Mouse (Mus musculus): ENCODE results near the gene Stx8. TPM values are rescaled to one million over a fixed set of nuclear protein-coding genes. Genes with fewer than 3 reads are reported as not detected.
A peak's percentile ranks its signal among the peaks of the same experiment; 100 is the strongest.

Stx8 gene
- polyA plus RNA-seq, 1 experiment from 2014 or later: 48.9 TPM

DNA sequence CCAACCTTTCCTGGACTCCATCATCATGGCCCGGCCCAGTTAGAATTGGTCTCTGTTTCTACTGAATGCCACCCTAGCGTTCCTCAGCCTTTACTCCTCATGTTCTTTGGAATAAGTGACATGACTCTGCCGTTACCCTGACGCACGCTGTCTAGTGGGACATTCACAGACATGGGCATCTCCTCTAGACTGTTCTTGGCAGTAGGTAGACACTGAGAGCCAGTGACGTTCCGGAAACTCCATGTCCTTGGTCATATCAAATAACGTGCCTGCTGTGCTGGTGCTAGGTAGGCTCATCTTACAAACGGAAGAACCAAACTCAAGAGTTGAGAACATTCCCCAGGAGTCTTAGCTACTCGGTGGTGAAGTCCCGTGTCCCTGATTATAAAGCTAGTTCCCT is 231.5 kb downstream of the Stx8 start:
- peaks cover 56% of the 10 kb centered on the region for H3K4me1 ChIP-seq (ENCODE audit: insufficient read depth, low read length)
- no peaks in the 10 kb centered on the region for H3K27me3 ChIP-seq (ENCODE audit: insufficient read depth, low read length)
- no peaks in the 10 kb centered on the region for H3K36me3 ChIP-seq (ENCODE audit: insufficient read depth, low read length)
- H3K9ac ChIP-seq (replicated peaks; ENCODE audit: low read length): no peak overlapping the region
- no peak overlapping the region for H3K27ac ChIP-seq (ENCODE audit: low read length)
- H3K9me3 ChIP-seq (ENCODE audit: low read length): no peaks in the 10 kb centered on the region
- ATAC-seq (ENCODE audit: low FRiP score, low TSS enrichment): no peak
- no peak overlapping the region for H3K4me3 ChIP-seq (ENCODE audit: low read length)
- no peak overlapping the region for H3K4me2 ChIP-seq (replicated peaks; ENCODE audit: low read depth, low read length)
- WGBS: 78% methylated on average over 11 of the region's 11 CpGs

DNA sequence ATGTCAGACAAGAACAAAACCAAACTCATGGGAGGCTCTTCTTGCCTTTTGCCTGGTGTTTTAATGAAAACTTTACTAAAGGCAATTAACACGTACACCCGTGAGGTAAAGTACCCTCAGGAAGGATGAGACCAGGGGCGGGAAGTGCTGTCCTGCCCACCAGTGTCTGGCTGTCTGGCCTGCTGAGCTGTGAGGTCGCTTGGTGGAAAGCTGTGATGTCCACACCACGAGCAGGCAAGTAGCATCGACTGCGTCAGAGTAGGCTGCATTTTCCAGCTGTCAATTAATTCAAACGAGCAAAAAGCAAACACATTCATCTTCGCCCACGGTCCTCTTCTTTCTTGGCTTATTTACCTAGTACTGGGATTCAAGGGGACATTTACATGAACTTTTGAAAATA is 232.7 kb downstream of the Stx8 start:
- WGBS: 53% methylated on average over 10 of the region's 10 CpGs
- no peak overlapping the region for H3K4me3 ChIP-seq (ENCODE audit: low read length)
- no peaks in the 10 kb centered on the region for H3K36me3 ChIP-seq (ENCODE audit: insufficient read depth, low read length)
- no peaks in the 10 kb centered on the region for H3K27me3 ChIP-seq (ENCODE audit: insufficient read depth, low read length)
- no peaks in the 10 kb centered on the region for H3K9me3 ChIP-seq (ENCODE audit: low read length)
- ATAC-seq (ENCODE audit: low FRiP score, low TSS enrichment): no peak
- peaks cover 56% of the 10 kb centered on the region for H3K4me1 ChIP-seq (ENCODE audit: insufficient read depth, low read length)
- no peak overlapping the region for H3K27ac ChIP-seq (ENCODE audit: low read length)
- no peak overlapping the region for H3K9ac ChIP-seq (replicated peaks; ENCODE audit: low read length)
- no peak overlapping the region for H3K4me2 ChIP-seq (replicated peaks; ENCODE audit: low read depth, low read length)

DNA sequence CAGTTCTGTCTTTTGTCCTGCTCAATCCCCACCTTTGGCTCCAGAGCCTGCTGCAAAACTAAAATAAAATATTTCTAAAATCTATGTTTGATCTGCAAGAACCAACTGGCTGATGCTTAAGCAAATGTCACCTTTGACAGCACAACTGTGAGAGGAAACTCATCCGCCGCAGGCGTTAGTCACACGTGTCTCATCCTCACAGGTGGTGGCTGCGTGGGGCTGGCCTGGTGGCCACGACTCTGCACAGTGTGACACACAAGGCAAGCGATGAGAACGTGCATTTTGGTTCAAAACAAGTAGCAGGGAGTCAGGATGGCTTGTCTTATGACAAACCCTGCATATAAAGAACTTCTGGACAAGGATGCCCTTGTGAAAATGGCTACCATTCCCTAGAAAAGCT is 233.1 kb downstream of the Stx8 start:
- Histone ChIP-seq H3K4me2 (replicated peaks; ENCODE audit: low read depth, low read length) (no peak overlapping the region), H3K4me1 (ENCODE audit: insufficient read depth, low read length) (peaks cover 56% of the 10 kb centered on the region), H3K9me3 (ENCODE audit: low read length) (no peaks in the 10 kb centered on the region), H3K36me3 (ENCODE audit: insufficient read depth, low read length) (no peaks in the 10 kb centered on the region), H3K9ac (replicated peaks; ENCODE audit: low read length) (no peak overlapping the region), H3K27ac (ENCODE audit: low read length) (peak overlapping the region; percentile 41), H3K4me3 (ENCODE audit: low read length) (no peak overlapping the region), H3K27me3 (ENCODE audit: insufficient read depth, low read length) (no peaks in the 10 kb centered on the region)
- WGBS: 54% methylated on average over 8 of the region's 8 CpGs
- ATAC-seq (ENCODE audit: low FRiP score, low TSS enrichment): no peak

DNA sequence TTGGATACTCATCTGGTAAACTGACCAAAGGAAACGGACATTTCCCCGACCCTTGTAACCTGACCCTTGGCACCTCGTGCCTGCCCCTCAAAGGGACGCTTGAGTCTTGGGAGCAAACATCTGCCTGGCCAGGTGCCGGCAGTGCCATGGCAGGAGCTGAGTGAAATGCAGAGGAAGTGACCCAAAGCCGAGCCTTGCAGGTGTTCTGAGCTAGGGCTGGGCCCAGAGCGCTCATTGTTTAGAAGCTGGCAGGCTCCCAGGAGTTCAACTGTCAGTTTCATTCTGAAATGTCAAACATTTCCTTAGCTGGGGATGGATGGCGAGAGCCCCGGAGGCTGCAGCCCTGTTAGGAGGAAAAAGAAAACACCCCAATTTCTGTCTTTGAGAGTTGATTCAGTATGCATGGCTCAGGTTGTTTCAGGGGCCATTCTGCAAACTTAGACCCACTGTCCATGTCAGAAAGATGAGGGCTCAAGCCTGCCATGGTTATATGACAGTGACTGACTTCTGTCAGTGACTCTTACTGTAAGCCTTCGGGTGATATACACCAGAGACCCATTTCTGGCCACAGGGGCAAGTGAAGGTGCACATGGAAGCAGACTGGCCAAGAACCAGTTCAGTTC is 233.9 kb downstream of the Stx8 start:
- no peak overlapping the region for H3K4me2 ChIP-seq (replicated peaks; ENCODE audit: low read depth, low read length)
- no peak overlapping the region for H3K4me3 ChIP-seq (ENCODE audit: low read length)
- no peaks in the 10 kb centered on the region for H3K9me3 ChIP-seq (ENCODE audit: low read length)
- no peak overlapping the region for H3K9ac ChIP-seq (replicated peaks; ENCODE audit: low read length)
- 0 out of 2 replicates have a peak overlapping the region, but pooled peaks have one; percentile 6 for H3K27ac ChIP-seq (ENCODE audit: low read length)
- 11% methylated on average over 10 of the region's 10 CpGs for WGBS
- no peaks in the 10 kb centered on the region for H3K27me3 ChIP-seq (ENCODE audit: insufficient read depth, low read length)
- H3K4me1 ChIP-seq (ENCODE audit: insufficient read depth, low read length): peaks cover 54% of the 10 kb centered on the region
- H3K36me3 ChIP-seq (ENCODE audit: insufficient read depth, low read length): no peaks in the 10 kb centered on the region
- peak; percentile 43 for ATAC-seq (ENCODE audit: low FRiP score, low TSS enrichment)

DNA sequence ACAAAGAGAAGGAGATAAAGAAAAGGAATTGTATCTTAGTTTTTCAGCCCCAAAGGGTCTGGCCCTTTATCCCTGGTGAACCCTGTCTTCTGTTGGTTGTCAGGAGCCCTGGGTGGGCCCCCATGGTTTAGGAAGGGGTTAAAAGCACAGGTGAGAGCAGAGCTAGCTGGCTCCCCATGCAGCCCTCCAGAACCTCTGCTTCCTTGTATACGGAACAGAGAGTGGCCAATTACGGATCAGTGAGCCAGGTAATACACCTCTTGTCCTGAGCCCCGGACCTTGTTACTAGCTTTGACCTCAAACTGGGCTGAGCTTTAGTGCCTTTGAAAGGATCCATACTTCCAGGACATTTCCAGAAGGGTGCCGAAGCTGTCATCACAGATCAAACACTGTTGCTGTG is 234.5 kb downstream of the Stx8 start:
- Histone ChIP-seq H3K36me3 (ENCODE audit: insufficient read depth, low read length) (no peaks in the 10 kb centered on the region), H3K9ac (replicated peaks; ENCODE audit: low read length) (no peak overlapping the region), H3K4me1 (ENCODE audit: insufficient read depth, low read length) (peaks cover 49% of the 10 kb centered on the region), H3K4me2 (replicated peaks; ENCODE audit: low read depth, low read length) (no peak overlapping the region), H3K9me3 (ENCODE audit: low read length) (no peaks in the 10 kb centered on the region), H3K4me3 (ENCODE audit: low read length) (no peak overlapping the region), H3K27ac (ENCODE audit: low read length) (0 out of 2 replicates have a peak overlapping the region, but pooled peaks have one; percentile 6), H3K27me3 (ENCODE audit: insufficient read depth, low read length) (no peaks in the 10 kb centered on the region)
- WGBS: 63% methylated on average over 4 of the region's 4 CpGs
- ATAC-seq (ENCODE audit: low FRiP score, low TSS enrichment): no peak

DNA sequence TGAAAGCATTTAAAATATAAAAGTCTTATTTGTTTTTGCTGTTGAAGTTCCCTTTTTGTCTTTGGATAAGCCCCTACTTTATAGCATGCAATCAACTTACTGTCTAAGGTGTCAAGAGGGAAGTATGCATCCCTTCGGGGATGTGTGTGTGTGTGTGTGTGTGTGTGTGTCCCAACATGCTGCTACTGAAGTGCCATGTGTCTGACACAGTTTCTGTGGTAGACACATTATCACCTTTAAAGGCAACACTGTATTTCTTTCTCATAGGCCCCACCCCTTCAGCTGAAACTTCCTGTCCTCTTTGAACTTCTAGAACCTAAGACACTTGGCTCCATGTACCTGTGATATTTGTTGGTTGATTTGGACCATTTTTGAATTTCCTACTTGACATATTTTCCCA is 235.1 kb downstream of the Stx8 start:
- H3K27ac ChIP-seq (ENCODE audit: low read length): no peak overlapping the region
- H3K4me3 ChIP-seq (ENCODE audit: low read length): no peak overlapping the region
- no peaks in the 10 kb centered on the region for H3K36me3 ChIP-seq (ENCODE audit: insufficient read depth, low read length)
- H3K9ac ChIP-seq (replicated peaks; ENCODE audit: low read length): no peak overlapping the region
- no peak for ATAC-seq (ENCODE audit: low FRiP score, low TSS enrichment)
- H3K27me3 ChIP-seq (ENCODE audit: insufficient read depth, low read length): no peaks in the 10 kb centered on the region
- H3K9me3 ChIP-seq (ENCODE audit: low read length): no peaks in the 10 kb centered on the region
- 25% methylated on average over 1 of the region's 1 CpGs for WGBS
- no peak overlapping the region for H3K4me2 ChIP-seq (replicated peaks; ENCODE audit: low read depth, low read length)
- peaks cover 44% of the 10 kb centered on the region for H3K4me1 ChIP-seq (ENCODE audit: insufficient read depth, low read length)

DNA sequence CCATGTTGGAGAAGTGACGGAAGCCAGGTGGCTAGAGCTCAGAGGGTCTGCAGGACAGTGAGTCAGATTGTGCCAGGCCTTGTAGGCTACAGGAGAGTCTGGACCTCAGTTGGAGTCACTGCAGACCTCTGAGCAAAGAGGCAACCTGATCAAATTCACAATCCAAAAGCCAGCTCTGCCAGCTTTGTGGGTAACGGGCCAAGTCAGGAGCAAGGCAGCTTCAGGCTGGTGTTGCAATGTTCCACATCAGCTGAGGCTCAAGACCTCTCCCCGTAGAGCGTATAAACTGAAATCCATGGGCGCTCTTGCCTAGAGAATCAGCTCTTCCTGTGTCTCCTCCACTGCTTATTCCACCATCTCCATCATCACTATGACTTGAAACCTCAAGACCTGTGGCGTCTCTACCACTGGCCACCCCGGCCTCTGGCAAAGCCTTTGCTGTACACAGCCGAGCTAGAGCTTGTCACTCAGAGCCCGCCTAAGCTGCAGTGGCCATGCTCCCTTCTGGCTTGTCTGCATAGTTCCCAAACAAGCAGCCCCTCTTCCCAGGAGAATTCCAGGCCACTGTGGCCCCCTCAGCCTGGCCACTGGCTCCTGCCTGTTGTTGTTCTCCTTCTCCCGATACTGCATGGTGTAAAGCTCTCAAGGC is 235.9 kb downstream of the Stx8 start:
- no peak overlapping the region for H3K9ac ChIP-seq (replicated peaks; ENCODE audit: low read length)
- H3K27me3 ChIP-seq (ENCODE audit: insufficient read depth, low read length): no peaks in the 10 kb centered on the region
- WGBS: 69% methylated on average over 10 of the region's 10 CpGs
- ATAC-seq (ENCODE audit: low FRiP score, low TSS enrichment): no peak
- no peak overlapping the region for H3K4me2 ChIP-seq (replicated peaks; ENCODE audit: low read depth, low read length)
- H3K36me3 ChIP-seq (ENCODE audit: insufficient read depth, low read length): no peaks in the 10 kb centered on the region
- peaks cover 38% of the 10 kb centered on the region for H3K4me1 ChIP-seq (ENCODE audit: insufficient read depth, low read length)
- no peak overlapping the region for H3K27ac ChIP-seq (ENCODE audit: low read length)
- no peak overlapping the region for H3K4me3 ChIP-seq (ENCODE audit: low read length)
- no peaks in the 10 kb centered on the region for H3K9me3 ChIP-seq (ENCODE audit: low read length)

DNA sequence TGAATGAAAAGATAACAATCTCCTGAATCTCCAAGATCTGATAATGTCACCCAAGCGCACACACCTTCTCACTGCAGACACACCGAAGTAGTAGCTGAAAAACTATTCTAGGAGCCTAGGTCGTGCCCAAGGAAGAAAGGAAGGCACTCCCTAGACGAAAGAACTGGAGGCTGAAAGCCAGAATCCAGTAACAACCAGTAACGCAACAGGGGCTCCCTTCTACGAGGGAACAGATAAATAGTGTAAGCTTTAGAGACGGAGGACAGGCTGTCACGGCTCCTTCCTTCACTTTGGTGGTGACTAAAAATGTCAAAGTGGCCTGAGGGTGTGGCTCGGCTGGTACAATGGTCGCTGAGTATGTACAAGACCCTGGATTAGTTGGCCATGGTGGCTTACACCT is 236.6 kb downstream of the Stx8 start:
- ATAC-seq (ENCODE audit: low FRiP score, low TSS enrichment): no peak
- 69% methylated on average over 10 of the region's 10 CpGs for WGBS
- H3K4me2 ChIP-seq (replicated peaks; ENCODE audit: low read depth, low read length): no peak overlapping the region

DNA sequence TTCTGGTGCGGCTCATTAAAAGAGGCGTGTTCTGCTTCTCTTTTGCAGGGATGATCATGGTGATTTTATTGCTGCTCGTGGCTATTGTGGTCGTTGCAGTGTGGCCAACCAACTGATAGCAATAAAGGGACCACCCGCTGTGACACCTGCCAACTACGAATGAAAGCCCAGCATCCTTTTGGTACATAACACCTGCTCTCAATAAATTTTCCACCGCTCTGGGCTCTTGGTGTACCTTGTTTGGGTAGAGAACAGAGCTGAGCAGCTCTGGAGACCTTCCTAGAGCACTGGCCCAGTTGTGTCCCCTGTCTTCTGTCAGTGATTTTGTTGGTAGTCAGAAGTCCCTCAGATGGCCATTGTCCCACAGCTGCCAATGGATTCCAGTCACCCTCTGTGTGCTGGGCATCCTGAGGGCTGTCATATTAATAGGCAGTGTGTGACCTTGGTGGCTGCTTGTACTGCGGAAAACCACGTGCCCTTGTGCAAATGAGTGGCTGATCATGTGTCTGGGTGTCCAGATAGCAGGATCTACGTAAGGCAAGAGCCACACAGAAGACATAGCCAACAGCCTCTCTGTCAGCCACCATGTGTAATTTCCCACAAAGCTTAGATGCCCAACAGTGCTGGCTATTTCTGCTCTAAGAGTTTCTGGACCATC is 237.8 kb downstream of the Stx8 start:
- Histone ChIP-seq H3K27me3 (ENCODE audit: insufficient read depth, low read length) (no peaks in the 10 kb centered on the region), H3K4me3 (ENCODE audit: low read length) (no peak overlapping the region), H3K27ac (ENCODE audit: low read length) (no peak overlapping the region), H3K9ac (replicated peaks; ENCODE audit: low read length) (no peak overlapping the region), H3K4me2 (replicated peaks; ENCODE audit: low read depth, low read length) (no peak overlapping the region), H3K4me1 (ENCODE audit: insufficient read depth, low read length) (peaks cover 33% of the 10 kb centered on the region), H3K9me3 (ENCODE audit: low read length) (no peaks in the 10 kb centered on the region), H3K36me3 (ENCODE audit: insufficient read depth, low read length) (no peaks in the 10 kb centered on the region)
- WGBS: 39% methylated on average over 10 of the region's 10 CpGs
- no peak for ATAC-seq (ENCODE audit: low FRiP score, low TSS enrichment)

More for the DNA sequence above, 236.6 kb downstream of the Stx8 start:
- no peaks in the 10 kb centered on the region for H3K9me3 ChIP-seq (ENCODE audit: low read length)
- H3K4me3 ChIP-seq (ENCODE audit: low read length): no peak overlapping the region
- peaks cover 35% of the 10 kb centered on the region for H3K4me1 ChIP-seq (ENCODE audit: insufficient read depth, low read length)
- H3K27me3 ChIP-seq (ENCODE audit: insufficient read depth, low read length): no peaks in the 10 kb centered on the region
- no peaks in the 10 kb centered on the region for H3K36me3 ChIP-seq (ENCODE audit: insufficient read depth, low read length)
- no peak overlapping the region for H3K27ac ChIP-seq (ENCODE audit: low read length)
- H3K9ac ChIP-seq (replicated peaks; ENCODE audit: low read length): no peak overlapping the region

DNA sequence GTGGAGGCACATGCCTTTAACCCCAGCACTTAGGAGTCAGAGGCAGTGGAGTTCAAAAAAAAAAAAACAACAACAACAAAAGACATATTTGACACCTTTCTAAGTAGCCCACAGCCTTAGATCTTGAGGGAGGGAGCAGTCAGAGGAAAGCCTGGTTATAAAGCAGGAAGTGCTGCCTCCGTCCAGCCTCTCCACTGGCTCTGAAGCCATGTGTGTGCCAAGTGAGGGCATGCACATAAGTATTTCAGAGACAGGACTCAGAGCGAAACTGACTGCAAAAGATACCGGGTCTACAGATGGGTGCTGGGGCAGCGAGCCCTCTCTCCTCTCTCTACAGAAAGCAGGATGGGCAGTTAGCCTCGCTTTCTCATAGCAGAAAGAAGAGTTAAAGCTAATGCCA is 238.4 kb downstream of the Stx8 start:
- 74% methylated on average over 5 of the region's 5 CpGs for WGBS
- H3K27ac ChIP-seq (ENCODE audit: low read length): no peak overlapping the region
- no peaks in the 10 kb centered on the region for H3K27me3 ChIP-seq (ENCODE audit: insufficient read depth, low read length)
- H3K36me3 ChIP-seq (ENCODE audit: insufficient read depth, low read length): no peaks in the 10 kb centered on the region
- ATAC-seq (ENCODE audit: low FRiP score, low TSS enrichment): no peak
- no peak overlapping the region for H3K4me2 ChIP-seq (replicated peaks; ENCODE audit: low read depth, low read length)
- H3K9ac ChIP-seq (replicated peaks; ENCODE audit: low read length): no peak overlapping the region
- no peak overlapping the region for H3K4me3 ChIP-seq (ENCODE audit: low read length)
- no peaks in the 10 kb centered on the region for H3K9me3 ChIP-seq (ENCODE audit: low read length)
- peaks cover 27% of the 10 kb centered on the region for H3K4me1 ChIP-seq (ENCODE audit: insufficient read depth, low read length)

Data from kidney, embryonic 16.5 days (tissue).